Mouse (Mus musculus) midbrain, embryonic 12.5 days (tissue): Measurements from ENCODE around the gene Mcts2. TPM values are rescaled to one million over a fixed set of nuclear protein-coding genes. Genes with fewer than 3 reads are reported as not detected.
A peak's percentile ranks its signal among the peaks of the same experiment; 100 is the strongest.

Experiments used
- ATAC-seq: fragments of 200-750 bp; cut with Nextera tagmentation; 2 replicates; pipeline ENCODE4 v1.8.0; 2017; ENCODE audit warnings: low read depth, moderate TSS enrichment, moderate library complexity; ENCODE audit not compliant: low FRiP score
- H3K27ac ChIP-seq: fragments of 300-500 bp; sonication (generic); replicated peaks from 2 replicates; pipeline ENCODE4 v1.5.1; 2016; ENCODE audit warnings: mild to moderate bottlenecking
- H3K27me3 ChIP-seq: fragments of 300-500 bp; sonication (generic); 2 replicates; pipeline ENCODE4 v1.6.1; 2016; ENCODE audit warnings: mild to moderate bottlenecking
- H3K36me3 ChIP-seq: fragments of 300-500 bp; sonication (generic); 2 replicates; pipeline ENCODE4 v1.6.1; 2016
- H3K4me1 ChIP-seq: fragments of 300-500 bp; sonication (generic); 2 replicates; pipeline ENCODE4 v1.6.1; 2016
- H3K4me2 ChIP-seq: fragments of 300-500 bp; sonication (generic); replicated peaks from 2 replicates; pipeline ENCODE4 v1.6.1; 2016; ENCODE audit warnings: mild to moderate bottlenecking, moderate library complexity
- H3K4me3 ChIP-seq: fragments of 300-500 bp; sonication (generic); 2 replicates; pipeline ENCODE4 v1.5.1; 2016; ENCODE audit warnings: mild to moderate bottlenecking
- H3K9ac ChIP-seq: fragments of 300-500 bp; sonication (generic); replicated peaks from 2 replicates; pipeline ENCODE4 v1.6.1; 2016; ENCODE audit warnings: mild to moderate bottlenecking, moderate library complexity
- H3K9me3 ChIP-seq: fragments of 300-500 bp; sonication (generic); 2 replicates; pipeline ENCODE4 v1.6.1; 2016; ENCODE audit warnings: mild to moderate bottlenecking
- WGBS: fragments of 180-500 bp; shearing (Covaris S2); methylation state at CpG from one replicate; pipeline ENCODE4 v1.1.7; 2016; 5-methylcytosine and 5-hydroxymethylcytosine counted together
- polyA plus RNA-seq: library from polyadenylated mRNA; unstranded; fragments of >200 nt; fragmentation: Nextera tagmentation; extraction: Ambion mirVana; gene quantifications from 2 replicates; pipeline ENCODE4 v1.2.1, GENCODE M21; 2016

The Mcts2 gene
- polyA plus RNA-seq, 1 experiment from 2014 or later, result 38.4 TPM

DNA sequence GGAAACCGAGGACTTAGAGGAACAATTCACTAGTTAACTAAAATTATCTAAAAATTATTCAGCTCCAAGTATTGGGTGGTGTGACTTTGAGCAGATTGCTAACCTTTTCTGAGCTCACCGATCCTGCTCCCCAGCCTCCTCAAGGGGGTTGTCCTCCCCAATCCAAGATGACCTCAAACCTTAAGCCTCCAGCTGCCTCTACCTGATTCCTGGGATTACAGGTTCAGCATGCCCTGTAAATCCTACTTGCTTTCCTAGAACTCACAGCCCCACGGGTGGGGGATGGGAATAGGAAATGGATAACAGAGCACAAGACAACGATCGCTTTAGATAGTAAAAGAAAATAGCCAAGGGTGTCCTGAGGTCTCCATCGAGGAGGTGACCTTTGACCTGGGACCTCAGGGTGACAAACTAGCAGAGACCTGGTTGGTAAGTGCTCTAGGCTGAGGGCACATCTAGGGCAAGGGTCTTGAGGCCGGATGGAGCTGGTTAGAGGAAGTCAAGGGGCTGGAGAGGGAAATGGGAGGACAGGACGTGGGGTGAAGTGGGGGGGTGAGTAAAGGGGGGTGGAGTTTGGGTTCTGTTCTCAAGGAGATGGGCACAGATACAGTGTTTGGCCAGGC lies 42.3 kb downstream of the Mcts2 start:
- no peak for ATAC-seq
- Histone ChIP-seq H3K9ac (no peak overlapping the region), H3K27me3 (peaks cover 11% of the 10 kb centered on the region), H3K9me3 (no peaks in the 10 kb centered on the region), H3K4me2 (no peak overlapping the region), H3K27ac (no peak overlapping the region), H3K36me3 (no peaks in the 10 kb centered on the region), H3K4me3 (no peak overlapping the region), H3K4me1 (peaks cover 26% of the 10 kb centered on the region)
- 67% methylated on average over 8 of the region's 8 CpGs for WGBS

GRCm38 (mm10) chr2:152729636-152730020 lies 42.8 kb downstream of the Mcts2 start:
- Histone ChIP-seq H3K9me3 (no peaks in the 10 kb centered on the region), H3K4me1 (peaks cover 27% of the 10 kb centered on the region), H3K27me3 (peaks cover 8% of the 10 kb centered on the region; the same call in 1 of the 2 replicates), H3K9ac (no peak overlapping the region), H3K4me3 (no peak overlapping the region), H3K36me3 (no peaks in the 10 kb centered on the region), H3K27ac (peak overlapping the region; percentile 52), H3K4me2 (no peak overlapping the region)
- peak; percentile 32 for ATAC-seq
- WGBS, result 56% methylated on average over 7 of the region's 7 CpGs

DNA sequence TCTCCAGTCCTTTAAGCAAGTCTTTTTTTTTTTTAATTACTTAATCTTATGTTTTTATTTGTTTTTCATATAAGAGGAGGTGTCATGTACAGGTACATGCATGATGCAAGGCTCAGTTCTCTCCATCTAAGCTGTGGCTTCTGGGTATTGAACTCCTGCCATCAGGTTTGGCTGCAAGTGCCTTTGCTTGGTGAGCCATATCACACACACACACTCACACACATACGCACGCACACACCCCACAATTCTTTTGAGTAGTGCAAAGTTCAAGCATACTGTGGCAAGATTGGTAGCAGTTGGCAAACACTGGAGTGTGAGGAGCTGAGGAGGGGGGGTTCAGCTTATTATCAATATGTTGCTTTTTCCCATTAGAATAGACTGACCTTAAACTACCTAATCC lies 46.4 kb downstream of the Mcts2 start:
- Histone ChIP-seq H3K4me1 (peaks cover 53% of the 10 kb centered on the region), H3K27ac (no peak overlapping the region), H3K4me2 (no peak overlapping the region), H3K36me3 (no peaks in the 10 kb centered on the region), H3K27me3 (peaks cover 16% of the 10 kb centered on the region), H3K9me3 (no peaks in the 10 kb centered on the region), H3K4me3 (no peak overlapping the region), H3K9ac (no peak overlapping the region)
- 82% methylated on average over 2 of the region's 2 CpGs for WGBS
- ATAC-seq, result no peak

GRCm38 (mm10) chr2:152734501-152734900 lies 47.7 kb downstream of the Mcts2 start:
- H3K27ac ChIP-seq, result peak overlapping the region; percentile 31
- WGBS, result 16% methylated on average over 10 of the region's 10 CpGs
- ATAC-seq, result no peak
- H3K9me3 ChIP-seq, result no peaks in the 10 kb centered on the region
- H3K4me3 ChIP-seq, result peak overlapping the region; percentile 63
- peak overlapping the region; percentile 80 for H3K4me2 ChIP-seq
- no peaks in the 10 kb centered on the region for H3K36me3 ChIP-seq
- peaks cover 61% of the 10 kb centered on the region for H3K4me1 ChIP-seq
- peaks cover 17% of the 10 kb centered on the region for H3K27me3 ChIP-seq
- 0 out of 2 replicates have a peak overlapping the region, but pooled peaks have one; percentile 31 for H3K9ac ChIP-seq

GRCm38 (mm10) chr2:152734984-152735383 lies 48.1 kb downstream of the Mcts2 start:
- Histone ChIP-seq H3K9ac (0 out of 2 replicates have a peak overlapping the region, but pooled peaks have one; percentile 31), H3K4me1 (peaks cover 60% of the 10 kb centered on the region), H3K9me3 (no peaks in the 10 kb centered on the region), H3K4me3 (peak overlapping the region; percentile 63), H3K36me3 (no peaks in the 10 kb centered on the region), H3K4me2 (peak overlapping the region; percentile 80), H3K27me3 (peaks cover 17% of the 10 kb centered on the region), H3K27ac (peak overlapping the region; percentile 80)
- 0% methylated on average over 28 of the region's 28 CpGs for WGBS
- ATAC-seq, result peak; percentile 91

DNA sequence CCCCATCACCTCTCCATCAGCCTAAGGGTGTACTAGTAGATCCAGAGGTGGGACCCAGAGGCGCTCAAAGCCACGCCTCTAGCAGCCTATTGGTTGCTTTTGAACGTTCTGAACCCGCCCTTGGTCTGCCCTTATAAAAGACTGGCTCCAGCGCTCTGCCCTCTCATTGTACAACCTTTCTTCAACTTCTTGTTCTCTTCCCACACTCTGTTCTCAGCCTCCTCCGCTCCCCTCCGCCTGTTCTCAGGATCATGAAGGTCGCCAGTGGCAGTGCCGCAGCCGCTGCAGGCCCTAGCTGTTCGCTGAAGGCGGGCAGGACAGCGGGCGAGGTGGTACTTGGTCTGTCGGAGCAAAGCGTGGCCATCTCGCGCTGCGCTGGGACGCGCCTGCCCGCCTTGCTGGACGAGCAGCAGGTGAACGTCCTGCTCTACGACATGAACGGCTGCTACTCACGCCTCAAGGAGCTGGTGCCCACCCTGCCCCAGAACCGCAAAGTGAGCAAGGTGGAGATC lies 49.3 kb downstream of the Mcts2 start, which contains the start of gene Id1:
Id1 (plus strand) TSS at position 162 of the 512 bp plus-strand sequence.
- Histone ChIP-seq H3K9ac (peak within 1 kb of the TSS; percentile 75), H3K36me3 (no peaks in the 10 kb centered on the region), H3K4me2 (peak within 1 kb of the TSS; percentile 80), H3K27ac (peak within 1 kb of the TSS; percentile 80), H3K4me3 (peak within 1 kb of the TSS; percentile 63), H3K4me1 (peaks cover 61% of the 10 kb centered on the region), H3K9me3 (no peaks in the 10 kb centered on the region), H3K27me3 (peaks cover 17% of the 10 kb centered on the region)
- WGBS, result under 1% methylated on average over 28 of the region's 28 CpGs
- ATAC-seq, result peak; percentile 67

GRCm38 (mm10) chr2:152736748-152737147 lies 49.9 kb downstream of the Mcts2 start:
- peaks cover 17% of the 10 kb centered on the region for H3K27me3 ChIP-seq
- ATAC-seq, result no peak
- H3K9me3 ChIP-seq, result no peaks in the 10 kb centered on the region
- H3K4me2 ChIP-seq, result peak overlapping the region; percentile 80
- WGBS, result 0% methylated on average over 22 of the region's 22 CpGs
- peak overlapping the region; percentile 75 for H3K9ac ChIP-seq
- H3K4me1 ChIP-seq, result peaks cover 67% of the 10 kb centered on the region
- H3K4me3 ChIP-seq, result peak overlapping the region; percentile 63
- peak overlapping the region; percentile 80 for H3K27ac ChIP-seq
- H3K36me3 ChIP-seq, result no peaks in the 10 kb centered on the region

Other genes starting within 250 kb of the Mcts2 start
- not detected in 2 replicates for gene Defb23, start 222.4 kb upstream of the Mcts2 start, polyA plus RNA-seq
- gene Defb20, start 210.0 kb upstream of the Mcts2 start, polyA plus RNA-seq, result not detected in 2 replicates
- not detected in 2 replicates for gene Defb22, start 196.9 kb upstream of the Mcts2 start, polyA plus RNA-seq
- gene Defb26, start 175.3 kb upstream of the Mcts2 start, polyA plus RNA-seq, result not detected in 2 replicates
- gene Defb28, start 168.8 kb upstream of the Mcts2 start, polyA plus RNA-seq, result not detected in 2 replicates
- gene Defb29, start 146.9 kb upstream of the Mcts2 start, polyA plus RNA-seq, result not detected in 2 replicates
- not detected in 2 replicates for gene Gm17416, start 117.7 kb upstream of the Mcts2 start, polyA plus RNA-seq
- gene Defb21, start 114.3 kb upstream of the Mcts2 start, polyA plus RNA-seq, result not detected in 2 replicates
- not detected in 2 replicates for gene Defb19, start 106.7 kb upstream of the Mcts2 start, polyA plus RNA-seq
- gene Defb45, start 87.6 kb upstream of the Mcts2 start, polyA plus RNA-seq, result not detected in 2 replicates
- gene Defb36, start 82.7 kb upstream of the Mcts2 start, polyA plus RNA-seq, result not detected in 2 replicates
- not detected in 2 replicates for gene Defb25, start 64.0 kb upstream of the Mcts2 start, polyA plus RNA-seq
- 0.31 TPM in 1 of 2 replicates, not detected in the other for gene Rem1, start 60.1 kb upstream of the Mcts2 start, polyA plus RNA-seq
- 142 and 147 TPM in 2 replicates for gene H13, start 17.6 kb upstream of the Mcts2 start, polyA plus RNA-seq
- gene Id1, start 49.2 kb downstream of the Mcts2 start, polyA plus RNA-seq, result 65.1 and 69.6 TPM in 2 replicates
- 3.2 and 3.9 TPM in 2 replicates for gene Cox4i2, start 67.1 kb downstream of the Mcts2 start, polyA plus RNA-seq
- 156 and 168 TPM in 2 replicates for gene Bcl2l1, start 144.7 kb downstream of the Mcts2 start, polyA plus RNA-seq
- 109 and 113 TPM in 2 replicates for gene Tpx2, start 160.9 kb downstream of the Mcts2 start, polyA plus RNA-seq
- not detected in 2 replicates for gene Mylk2, start 224.3 kb downstream of the Mcts2 start, polyA plus RNA-seq
- gene Foxs1, start 246.2 kb downstream of the Mcts2 start, polyA plus RNA-seq, result 2.4 and 2.6 TPM in 2 replicates